Mouse (Mus musculus) embryonic facial prominence, embryonic 13.5 days (tissue): Measurements from ENCODE around the gene Tmprss9. TPM values are rescaled to one million over a fixed set of nuclear protein-coding genes. Genes with fewer than 3 reads are reported as not detected.
A peak's percentile ranks its signal among the peaks of the same experiment; 100 is the strongest.

Experiments used
- ATAC-seq: fragments of 200-750 bp; cut with Nextera tagmentation; 2 replicates; pipeline ENCODE4 v1.8.0; 2017; ENCODE audit warnings: low read depth; ENCODE audit not compliant: insufficient number of reproducible peaks, insufficient read depth, low FRiP score, low TSS enrichment
- H3K27ac ChIP-seq: fragments of 300-500 bp; sonication (generic); 2 replicates; pipeline ENCODE4 v1.5.1; 2015; ENCODE audit warnings: moderate library complexity, mild to moderate bottlenecking, inconsistent platforms
- H3K27me3 ChIP-seq: fragments of 300-500 bp; sonication (generic); 2 replicates; pipeline ENCODE4 v1.6.1; 2015; ENCODE audit warnings: mild to moderate bottlenecking, inconsistent platforms
- H3K36me3 ChIP-seq: fragments of 300-500 bp; sonication (generic); 2 replicates; pipeline ENCODE4 v1.6.1; 2015; ENCODE audit warnings: mild to moderate bottlenecking, inconsistent platforms
- H3K4me1 ChIP-seq: fragments of 300-500 bp; sonication (generic); 2 replicates; pipeline ENCODE4 v1.6.1; 2015; ENCODE audit warnings: inconsistent platforms
- H3K4me2 ChIP-seq: fragments of 300-500 bp; sonication (generic); 2 replicates; pipeline ENCODE4 v1.6.1; 2015; ENCODE audit warnings: moderate library complexity, mild to moderate bottlenecking, inconsistent platforms
- H3K4me3 ChIP-seq: fragments of 300-500 bp; sonication (generic); 2 replicates; pipeline ENCODE4 v1.5.1; 2015; ENCODE audit warnings: mild to moderate bottlenecking, inconsistent platforms
- H3K9ac ChIP-seq: fragments of 300-500 bp; sonication (generic); 2 replicates; pipeline ENCODE4 v1.6.1; 2015; ENCODE audit warnings: mild to moderate bottlenecking, inconsistent platforms
- H3K9me3 ChIP-seq: fragments of 300-500 bp; sonication (generic); 2 replicates; pipeline ENCODE4 v1.6.1; 2016; ENCODE audit warnings: inconsistent platforms
- WGBS: fragments of 180-500 bp; shearing (Covaris S2); methylation state at CpG from one replicate; pipeline ENCODE4 v1.1.7; 2015; ENCODE audit warnings: mixed read lengths; 5-methylcytosine and 5-hydroxymethylcytosine counted together
- polyA plus RNA-seq: library from polyadenylated mRNA; unstranded; fragments of >200 nt; fragmentation: Nextera tagmentation; extraction: Ambion mirVana; gene quantifications from 2 replicates; pipeline ENCODE4 v1.2.1, GENCODE M21; 2015

The Tmprss9 gene
- polyA plus RNA-seq, 1 experiment from 2014 or later: not detected

GRCm38 (mm10) chr10:80862305-80862704 lies 9.3 kb upstream of the Tmprss9 start:
- Histone ChIP-seq H3K4me2 (no peak overlapping the region), H3K9ac (no peak overlapping the region), H3K4me1 (peaks cover 8% of the 10 kb centered on the region), H3K27ac (no peak overlapping the region), H3K9me3 (no peaks in the 10 kb centered on the region), H3K27me3 (no peaks in the 10 kb centered on the region), H3K36me3 (peaks cover 62% of the 10 kb centered on the region), H3K4me3 (no peak overlapping the region)
- ATAC-seq: no peak
- 91% methylated on average over 5 of the region's 5 CpGs for WGBS

- no peak overlapping the region for H3K4me2 ChIP-seq
- WGBS: 90% methylated on average over 16 of the region's 16 CpGs
- no peaks in the 10 kb centered on the region for H3K4me1 ChIP-seq
- H3K9me3 ChIP-seq: no peaks in the 10 kb centered on the region
- peaks cover 78% of the 10 kb centered on the region for H3K36me3 ChIP-seq
- H3K27me3 ChIP-seq: no peaks in the 10 kb centered on the region
- no peak overlapping the region for H3K4me3 ChIP-seq
- H3K27ac ChIP-seq: no peak overlapping the region
- H3K9ac ChIP-seq: no peak overlapping the region
- ATAC-seq: no peak
Measured at GRCm38 (mm10) chr10:80864446-80864845, 7.2 kb upstream of the Tmprss9 start.

DNA sequence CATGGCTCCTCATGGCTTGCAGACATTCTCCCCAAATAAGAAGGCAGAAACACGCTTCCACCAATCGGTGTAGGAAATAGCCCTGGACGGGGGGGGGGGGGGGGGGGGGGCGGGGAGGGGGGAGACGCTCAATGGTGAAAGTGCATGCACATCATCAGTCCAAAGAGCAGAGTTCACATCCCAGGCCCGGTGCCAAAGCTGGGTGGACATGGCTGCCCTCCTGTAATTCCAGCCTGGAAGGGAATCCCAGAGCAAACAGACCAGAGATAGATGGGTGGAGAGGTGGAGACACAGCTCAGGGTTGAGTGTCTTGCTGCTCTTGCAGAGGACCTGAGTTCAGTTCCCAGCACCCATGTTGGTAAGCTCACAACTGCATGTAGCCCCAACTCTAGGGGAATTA lies 655 bp upstream of the Tmprss9 start:
- peaks cover 29% of the 10 kb centered on the region for H3K36me3 ChIP-seq
- 71% methylated on average over 1 of the region's 6 CpGs for WGBS
- no peaks in the 10 kb centered on the region for H3K4me1 ChIP-seq
- no peak overlapping the region for H3K9ac ChIP-seq
- no peak overlapping the region for H3K4me2 ChIP-seq
- no peaks in the 10 kb centered on the region for H3K9me3 ChIP-seq
- no peak for ATAC-seq
- 0 out of 2 replicates have a peak, but pooled peaks cover 5% of the 10 kb centered on the region for H3K27me3 ChIP-seq
- H3K4me3 ChIP-seq: no peak overlapping the region
- H3K27ac ChIP-seq: no peak overlapping the region

DNA sequence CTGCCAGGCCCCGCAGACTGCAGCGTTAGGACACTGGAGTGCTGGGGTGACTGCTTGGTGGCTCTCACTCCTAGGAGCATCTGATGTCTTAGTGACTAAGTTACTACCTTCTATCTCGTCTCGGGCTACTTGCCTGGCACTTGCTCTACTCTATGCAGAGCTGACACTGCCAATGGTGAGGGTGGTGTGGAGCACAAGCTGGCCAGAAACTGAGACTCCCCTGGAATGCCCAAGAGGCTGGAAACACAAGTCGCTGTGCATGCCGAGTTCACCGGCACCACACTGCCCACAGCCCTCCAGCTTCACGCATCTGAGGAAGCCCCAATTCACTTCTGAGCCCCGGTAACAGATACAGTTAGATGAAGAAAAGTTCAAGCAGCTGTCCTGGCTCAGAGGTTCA lies 2.4 kb downstream of the Tmprss9 start:
- no peak overlapping the region for H3K4me3 ChIP-seq
- no peaks in the 10 kb centered on the region for H3K4me1 ChIP-seq
- no peaks in the 10 kb centered on the region for H3K9me3 ChIP-seq
- H3K27ac ChIP-seq: no peak overlapping the region
- H3K27me3 ChIP-seq: 0 out of 2 replicates have a peak, but pooled peaks cover 5% of the 10 kb centered on the region
- H3K9ac ChIP-seq: peak overlapping the region; percentile 17; the same call in 1 of the 2 replicates
- H3K36me3 ChIP-seq: no peaks in the 10 kb centered on the region
- no peak for ATAC-seq
- 80% methylated on average over 9 of the region's 9 CpGs for WGBS
- no peak overlapping the region for H3K4me2 ChIP-seq

DNA sequence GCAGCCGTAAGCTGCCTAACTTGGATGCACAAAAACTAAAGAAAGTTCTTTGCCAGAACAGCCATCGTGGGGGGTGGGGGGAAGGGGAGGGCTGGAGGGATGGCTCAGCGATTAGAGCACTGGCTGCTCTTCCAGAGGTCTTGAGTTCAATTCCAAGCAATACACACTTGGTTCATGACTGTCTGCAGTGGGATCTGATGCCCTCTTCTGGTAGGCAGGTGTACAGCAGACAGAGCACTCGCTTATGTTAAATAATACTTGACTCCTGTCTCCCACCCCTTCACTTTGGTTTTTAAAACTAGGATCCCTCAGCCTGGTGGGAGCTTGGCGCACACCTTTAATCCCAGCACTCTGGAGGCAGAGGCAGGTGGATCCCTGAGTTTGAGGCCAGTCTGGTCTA lies 4.4 kb downstream of the Tmprss9 start:
- Histone ChIP-seq H3K27ac (no peak overlapping the region), H3K27me3 (0 out of 2 replicates have a peak, but pooled peaks cover 5% of the 10 kb centered on the region), H3K9ac (no peak overlapping the region), H3K4me2 (no peak overlapping the region), H3K36me3 (no peaks in the 10 kb centered on the region), H3K4me1 (no peaks in the 10 kb centered on the region), H3K4me3 (no peak overlapping the region), H3K9me3 (no peaks in the 10 kb centered on the region)
- 33% methylated on average over 5 of the region's 5 CpGs for WGBS
- no peak for ATAC-seq

- Histone ChIP-seq H3K4me1 (no peaks in the 10 kb centered on the region), H3K4me2 (no peak overlapping the region), H3K36me3 (no peaks in the 10 kb centered on the region), H3K9me3 (no peaks in the 10 kb centered on the region), H3K9ac (0 out of 2 replicates have a peak overlapping the region, but pooled peaks have one; percentile 44), H3K27ac (no peak overlapping the region), H3K4me3 (no peak overlapping the region), H3K27me3 (0 out of 2 replicates have a peak, but pooled peaks cover 5% of the 10 kb centered on the region)
- 17% methylated on average over 3 of the region's 3 CpGs for WGBS
- ATAC-seq: no peak
Measured at GRCm38 (mm10) chr10:80876594-80876993, 4.9 kb downstream of the Tmprss9 start.

GRCm38 (mm10) chr10:80880131-80880641 lies 8.5 kb downstream of the Tmprss9 start:
- Histone ChIP-seq H3K27ac (no peak overlapping the region), H3K4me3 (no peak overlapping the region), H3K4me2 (no peak overlapping the region), H3K36me3 (no peaks in the 10 kb centered on the region), H3K9ac (no peak overlapping the region), H3K27me3 (no peaks in the 10 kb centered on the region), H3K4me1 (no peaks in the 10 kb centered on the region), H3K9me3 (no peaks in the 10 kb centered on the region)
- no peak for ATAC-seq
- 19% methylated on average over 5 of the region's 5 CpGs for WGBS

GRCm38 (mm10) chr10:80880901-80881300 lies 9.3 kb downstream of the Tmprss9 start:
- no peaks in the 10 kb centered on the region for H3K4me1 ChIP-seq
- no peaks in the 10 kb centered on the region for H3K36me3 ChIP-seq
- H3K27me3 ChIP-seq: no peaks in the 10 kb centered on the region

GRCm38 (mm10) chr10:80881301-80881700 lies 9.7 kb downstream of the Tmprss9 start:
- no peak overlapping the region for H3K9ac ChIP-seq
- H3K9me3 ChIP-seq: no peaks in the 10 kb centered on the region
- no peak overlapping the region for H3K27ac ChIP-seq
- H3K27me3 ChIP-seq: no peaks in the 10 kb centered on the region
- no peaks in the 10 kb centered on the region for H3K4me1 ChIP-seq
- H3K4me3 ChIP-seq: no peak overlapping the region
- ATAC-seq: no peak
- H3K4me2 ChIP-seq: no peak overlapping the region
- 25% methylated on average over 10 of the region's 10 CpGs for WGBS
- H3K36me3 ChIP-seq: no peaks in the 10 kb centered on the region

More at GRCm38 (mm10) chr10:80880901-80881300, 9.3 kb downstream of the Tmprss9 start:
- no peak for ATAC-seq
- WGBS: 80% methylated on average over 2 of the region's 2 CpGs
- Histone ChIP-seq H3K27ac (no peak overlapping the region), H3K4me3 (no peak overlapping the region), H3K9ac (no peak overlapping the region), H3K9me3 (no peaks in the 10 kb centered on the region), H3K4me2 (no peak overlapping the region)

- Histone ChIP-seq H3K4me3 (no peak overlapping the region), H3K4me1 (no peaks in the 10 kb centered on the region), H3K9me3 (no peaks in the 10 kb centered on the region), H3K4me2 (no peak overlapping the region), H3K36me3 (no peaks in the 10 kb centered on the region), H3K27me3 (peaks cover 32% of the 10 kb centered on the region), H3K27ac (no peak overlapping the region), H3K9ac (no peak overlapping the region)
- ATAC-seq: no peak
- WGBS: 73% methylated on average over 11 of the region's 11 CpGs
Measured at GRCm38 (mm10) chr10:80887181-80887580, 15.5 kb downstream of the Tmprss9 start.

GRCm38 (mm10) chr10:80895100-80895499 lies 23.5 kb downstream of the Tmprss9 start:
- peaks cover 16% of the 10 kb centered on the region for H3K4me1 ChIP-seq
- H3K27ac ChIP-seq: no peak overlapping the region
- no peak for ATAC-seq
- WGBS: 88% methylated on average over 7 of the region's 7 CpGs
- H3K27me3 ChIP-seq: peaks cover 6% of the 10 kb centered on the region; the same call in 1 of the 2 replicates
- H3K36me3 ChIP-seq: peaks cover 21% of the 10 kb centered on the region
- no peak overlapping the region for H3K4me3 ChIP-seq
- H3K9me3 ChIP-seq: no peaks in the 10 kb centered on the region
- H3K4me2 ChIP-seq: no peak overlapping the region
- no peak overlapping the region for H3K9ac ChIP-seq

DNA sequence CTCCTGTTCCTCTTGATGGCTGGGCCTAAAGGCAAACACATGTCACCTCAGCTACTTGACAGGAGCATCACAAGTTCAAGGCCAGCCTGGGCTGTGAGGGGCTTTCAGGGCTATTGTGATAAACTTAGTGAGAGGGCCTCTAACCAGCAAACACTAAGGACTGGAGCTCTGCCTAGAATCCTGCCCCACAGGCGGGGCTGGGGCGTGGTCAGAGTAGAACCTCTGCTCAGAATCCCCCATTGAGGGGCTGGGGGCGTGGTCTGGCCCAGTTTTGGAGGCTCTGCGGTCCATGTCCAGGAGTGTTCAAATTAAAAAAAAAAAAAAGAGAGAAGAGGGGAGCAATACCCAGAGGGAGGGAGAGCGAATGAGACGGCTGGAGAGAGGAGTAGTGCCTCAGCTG lies 24.0 kb downstream of the Tmprss9 start:
- Histone ChIP-seq H3K27ac (no peak overlapping the region), H3K36me3 (peaks cover 21% of the 10 kb centered on the region), H3K9ac (no peak overlapping the region), H3K27me3 (0 out of 2 replicates have a peak, but pooled peaks cover under 1% of the 10 kb centered on the region), H3K4me3 (no peak overlapping the region), H3K4me2 (no peak overlapping the region), H3K9me3 (no peaks in the 10 kb centered on the region), H3K4me1 (peaks cover 16% of the 10 kb centered on the region)
- no peak for ATAC-seq
- 78% methylated on average over 6 of the region's 6 CpGs for WGBS
